11 mouse cellular contexts compared by ENCODE assay signal in the genomic region with DNA sequence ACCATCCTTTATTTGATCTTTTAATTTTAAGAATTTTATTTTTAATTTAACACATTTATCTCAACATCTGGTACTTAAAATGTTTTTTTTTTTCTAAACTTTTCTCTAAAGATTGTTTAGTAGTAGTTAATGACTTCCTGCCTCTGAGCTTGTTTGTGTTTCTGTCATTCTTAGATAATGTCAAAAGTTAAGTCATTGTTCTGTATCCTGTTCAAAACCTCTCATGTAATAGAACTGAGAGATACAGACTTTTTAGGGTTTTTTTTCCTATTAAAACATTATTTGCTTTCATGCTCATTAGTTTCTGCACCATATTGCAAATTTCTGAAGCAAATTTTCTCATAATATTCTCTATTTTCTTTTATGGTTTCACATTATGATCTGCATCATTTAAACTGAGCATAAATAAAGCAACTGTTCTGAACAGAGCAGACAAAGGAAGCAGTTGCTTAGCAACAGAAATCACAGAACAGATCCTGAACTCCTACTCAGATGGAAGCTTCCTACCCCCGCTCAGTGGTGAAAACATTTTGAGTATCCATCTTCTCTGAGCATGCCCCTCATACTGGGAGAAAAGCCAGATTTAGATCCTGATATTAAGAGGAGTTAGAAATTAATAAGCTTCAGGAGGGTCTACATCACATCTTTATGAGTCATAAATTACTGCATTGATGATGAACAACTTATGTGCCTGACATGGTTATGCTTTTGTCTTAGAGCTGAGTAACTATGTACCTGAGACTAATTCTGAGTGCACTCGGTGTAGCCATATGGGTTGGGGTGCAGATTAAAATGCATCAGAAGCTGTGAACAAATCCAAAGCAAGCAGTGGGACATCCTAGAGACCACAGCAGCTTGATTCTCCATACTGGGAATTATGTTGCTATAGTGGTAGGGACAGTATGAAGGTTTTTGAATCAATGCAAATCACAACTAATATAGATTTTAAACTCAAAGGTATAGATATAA.
DNase-seq lines count a peak whose midpoint lies in the region; ATAC-seq and TF ChIP-seq lines count a peak whose summit lies in the region.
"Had no signal": no experiment of that assay in that cellular context is flagged by ENCODE, and none has a peak within 500 bp of the region (broad histone marks: within the 10 kb centered on the region; RNA-seq: fewer than 3 reads in every experiment).

No protein-coding gene starts in this region.

- H3K27me3 ChIP-seq in embryonic facial prominence, embryonic 14.5 days (replicated peaks; ENCODE audit: control insufficient read depth, insufficient read depth, low read length), result no peaks in the 10 kb centered on the region
- no peaks in the 10 kb centered on the region for H3K27me3 ChIP-seq in neural tube, embryonic 14.5 days (ENCODE audit: control insufficient read depth, insufficient read depth, low read length)
- H3K27me3 ChIP-seq in lung, postnatal 0 days (replicated peaks; ENCODE audit: insufficient read depth, low read length), result no peaks in the 10 kb centered on the region

- peak; percentile 10 for DNase-seq in embryonic facial prominence, embryonic 14.5 days (ENCODE audit: low spot score)
- DNase-seq in layer of hippocampus, postnatal 14 days (ENCODE audit: low spot score in 2 of 2), result peak; percentile 13 to 88
- DNase-seq in lung, postnatal 0 days (ENCODE audit: low spot score), result no peak
- DNase-seq in kidney, postnatal 25 days, result no peak
- DNase-seq in gastrocnemius, postnatal 25 days, result no peak
- DNase-seq: adrenal gland, postnatal 10 days; heart, adult 11 months; kidney, adult 18-20 months had no signal

- no peak overlapping the region for H3K4me3 ChIP-seq in embryonic facial prominence, embryonic 14.5 days (ENCODE audit: low read depth, low read length)
- H3K4me3 ChIP-seq in neural tube, embryonic 14.5 days (ENCODE audit: low read depth, low read length), result no peak overlapping the region
- no peak overlapping the region for H3K4me3 ChIP-seq in lung, postnatal 0 days (ENCODE audit: low read depth, low read length)

- H3K4me2 ChIP-seq in embryonic facial prominence, embryonic 14.5 days (ENCODE audit: low read depth, low read length), result no peak overlapping the region
- no peak overlapping the region for H3K4me2 ChIP-seq in neural tube, embryonic 14.5 days (ENCODE audit: low read depth, low read length)
- no peak overlapping the region for H3K4me2 ChIP-seq in lung, postnatal 0 days (replicated peaks; ENCODE audit: low read depth, low read length)

- H3K27ac ChIP-seq in embryonic facial prominence, embryonic 14.5 days (replicated peaks; ENCODE audit: low read depth, low read length), result no peak overlapping the region
- no peak overlapping the region for H3K27ac ChIP-seq in neural tube, embryonic 14.5 days (ENCODE audit: low read depth, low read length)
- no peak overlapping the region for H3K27ac ChIP-seq in lung, postnatal 0 days (ENCODE audit: low read length)

- TF ChIP-seq EP300 in lung, postnatal 0 days (IDR thresholded peaks at IDR 0.05), result no peak

- H3K36me3 ChIP-seq in embryonic facial prominence, embryonic 14.5 days (ENCODE audit: control insufficient read depth, insufficient read depth, low read length), result no peaks in the 10 kb centered on the region
- H3K36me3 ChIP-seq in neural tube, embryonic 14.5 days (ENCODE audit: control insufficient read depth, insufficient read depth, low read length), result no peaks in the 10 kb centered on the region
- H3K36me3 ChIP-seq in lung, postnatal 0 days (ENCODE audit: insufficient read depth, low read length), result no peaks in the 10 kb centered on the region
- H3K36me3 ChIP-seq: G1E had no signal

- H3K9me3 ChIP-seq in embryonic facial prominence, embryonic 14.5 days (ENCODE audit: control insufficient read depth, low read length), result no peaks in the 10 kb centered on the region
- H3K9me3 ChIP-seq in neural tube, embryonic 14.5 days (ENCODE audit: control insufficient read depth, low read length), result no peaks in the 10 kb centered on the region
- no peaks in the 10 kb centered on the region for H3K9me3 ChIP-seq in lung, postnatal 0 days (ENCODE audit: low read length)
- H3K9me3 ChIP-seq: G1E had no signal

- no peak overlapping the region for H3K9ac ChIP-seq in embryonic facial prominence, embryonic 14.5 days (ENCODE audit: low read depth, low read length)
- no peak overlapping the region for H3K9ac ChIP-seq in neural tube, embryonic 14.5 days (replicated peaks; ENCODE audit: low read depth, low read length)
- no peak overlapping the region for H3K9ac ChIP-seq in lung, postnatal 0 days (replicated peaks; ENCODE audit: low read depth)

- ATAC-seq in embryonic facial prominence, embryonic 14.5 days (ENCODE audit: low read depth), result no peak
- peak; percentile 98 for ATAC-seq in frontal cortex, adult (ENCODE audit: low TSS enrichment)
- ATAC-seq in neural tube, embryonic 14.5 days (ENCODE audit: low read depth), result peak; percentile 94
- no peak for ATAC-seq in lung, postnatal 0 days

- TF ChIP-seq CTCF in lung, postnatal 0 days (IDR thresholded peaks at IDR 0.05), result no peak

- no peaks in the 10 kb centered on the region for H3K4me1 ChIP-seq in embryonic facial prominence, embryonic 14.5 days (ENCODE audit: control insufficient read depth, insufficient read depth, low read length)
- no peaks in the 10 kb centered on the region for H3K4me1 ChIP-seq in neural tube, embryonic 14.5 days (ENCODE audit: control insufficient read depth, insufficient read depth, low read length)
- H3K4me1 ChIP-seq in lung, postnatal 0 days (ENCODE audit: insufficient read depth, low read depth, low read length), result no peaks in the 10 kb centered on the region

- 57% methylated on average over 2 of the region's 2 CpGs for WGBS in embryonic facial prominence, embryonic 14.5 days
- WGBS in neural tube, embryonic 14.5 days, result 26% methylated on average over 2 of the region's 2 CpGs
- 53% methylated on average over 2 of the region's 2 CpGs for WGBS in lung, postnatal 0 days

Comparison
In these comparisons a context has a peak if more than half of its experiments do, and no peak if none do; other contexts are left out.
1. ATAC-seq: peak in frontal cortex, adult (single experiment) and neural tube, embryonic 14.5 days (single experiment); none in embryonic facial prominence, embryonic 14.5 days (single experiment) and lung, postnatal 0 days (single experiment).
2. DNase-seq: peak in embryonic facial prominence, embryonic 14.5 days (single experiment) and layer of hippocampus, postnatal 14 days (2 of 2); none in lung, postnatal 0 days (single experiment), kidney, postnatal 25 days (0 of 2) and gastrocnemius, postnatal 25 days (single experiment).